Mouse (Mus musculus): ENCODE measurements around the gene Ctf1. TPM values are rescaled to one million over a fixed set of nuclear protein-coding genes. Genes with fewer than 3 reads are reported as not detected.

Gene Ctf1
- polyA plus RNA-seq, 1 experiment: 6.4 TPM

- H3K4me3 ChIP-seq (replicated peaks; ENCODE audit: insufficient read depth, low read depth, low read length): no peak overlapping the region
- H3K27me3 ChIP-seq (ENCODE audit: control insufficient read depth, insufficient read depth, low read length): no peaks in the 10 kb centered on the region
- WGBS: 79% methylated on average over 17 of the region's 17 CpGs
- H3K4me1 ChIP-seq (ENCODE audit: control insufficient read depth, insufficient read depth, low read length): no peaks in the 10 kb centered on the region
- no peak overlapping the region for H3K27ac ChIP-seq (ENCODE audit: insufficient read depth, low read length)
- no peak for TF ChIP-seq POLR2A (IDR thresholded peaks at IDR 0.05; ENCODE audit: borderline replicate concordance, insufficient read depth, low read length)
- no peak for TF ChIP-seq CTCF (IDR thresholded peaks at IDR 0.05; ENCODE audit: borderline replicate concordance, insufficient read depth, low read depth, low read length)
- DNase-seq: no peak
These were observed 54.5 kb downstream of the Ctf1 start for GRCm38 (mm10) chr7:127766851-127767609.

Other genes starting within 250 kb of the Ctf1 start
- 35.5 and 37.2 TPM in 2 replicates for gene Fbrs, start 233.5 kb upstream of the Ctf1 start, polyA plus RNA-seq (2012; rRNA removed)
- 32.2 and 36.2 TPM in 2 replicates for gene Srcap, start 200.8 kb upstream of the Ctf1 start, polyA plus RNA-seq (2012; rRNA removed)
- 18.6 and 19.5 TPM in 2 replicates for gene Gm42715, start 193.2 kb upstream of the Ctf1 start, polyA plus RNA-seq (2012; rRNA removed)
- gene Tmem265, start 151.3 kb upstream of the Ctf1 start, polyA plus RNA-seq (2012; rRNA removed): not detected in 2 replicates
- gene Phkg2, start 139.4 kb upstream of the Ctf1 start, polyA plus RNA-seq (2012; rRNA removed): 159 and 161 TPM in 2 replicates
- gene Ccdc189, start 124.1 kb upstream of the Ctf1 start, polyA plus RNA-seq (2012; rRNA removed): 10.1 and 12.2 TPM in 2 replicates
- gene Rnf40, start 124.0 kb upstream of the Ctf1 start, polyA plus RNA-seq (2012; rRNA removed): 53.7 and 56.2 TPM in 2 replicates
- 22.4 and 22.7 TPM in 2 replicates for gene Zfp629, start 96.9 kb upstream of the Ctf1 start, polyA plus RNA-seq (2012; rRNA removed)
- gene Bcl7c, start 3.8 kb upstream of the Ctf1 start, polyA plus RNA-seq (2012; rRNA removed): 33.3 and 36.1 TPM in 2 replicates
- gene Ctf2, start 19.4 kb downstream of the Ctf1 start, polyA plus RNA-seq (2012; rRNA removed): not detected in 2 replicates
- 35.2 and 37.8 TPM in 2 replicates for gene Fbxl19, start 31.8 kb downstream of the Ctf1 start, polyA plus RNA-seq (2012; rRNA removed)
- gene Orai3, start 57.1 kb downstream of the Ctf1 start, polyA plus RNA-seq (2012; rRNA removed): 24.1 and 26.1 TPM in 2 replicates
- 23.1 and 25.5 TPM in 2 replicates for gene Setd1a, start 63.9 kb downstream of the Ctf1 start, polyA plus RNA-seq (2012; rRNA removed)
- 0.46 and 0.47 TPM in 2 replicates for gene Gm49388, start 72.9 kb downstream of the Ctf1 start, polyA plus RNA-seq (2012; rRNA removed)
- gene Hsd3b7, start 87.9 kb downstream of the Ctf1 start, polyA plus RNA-seq (2012; rRNA removed): 30.4 and 39.6 TPM in 2 replicates
- gene Stx4a, start 111.6 kb downstream of the Ctf1 start, polyA plus RNA-seq (2012; rRNA removed): 127 and 153 TPM in 2 replicates
- 452 and 453 TPM in 2 replicates for gene Stx1b, start 111.8 kb downstream of the Ctf1 start, polyA plus RNA-seq (2012; rRNA removed)
- gene Zfp646, start 163.5 kb downstream of the Ctf1 start, polyA plus RNA-seq (2012; rRNA removed): 17.8 and 18.8 TPM in 2 replicates
- 10.9 TPM in 2 replicates for gene Zfp668, start 164.1 kb downstream of the Ctf1 start, polyA plus RNA-seq (2012; rRNA removed)
- gene Prss53, start 178.2 kb downstream of the Ctf1 start, polyA plus RNA-seq (2012; rRNA removed): 5.3 and 6.3 TPM in 2 replicates
- gene Gm21974, start 182.7 kb downstream of the Ctf1 start, polyA plus RNA-seq (2012; rRNA removed): not detected in 2 replicates
- 61.5 and 63.1 TPM in 2 replicates for gene Vkorc1, start 182.9 kb downstream of the Ctf1 start, polyA plus RNA-seq (2012; rRNA removed)
- 69.7 and 71.5 TPM in 2 replicates for gene Bckdk, start 191.3 kb downstream of the Ctf1 start, polyA plus RNA-seq (2012; rRNA removed)
- 49.1 and 50.0 TPM in 2 replicates for gene Kat8, start 199.8 kb downstream of the Ctf1 start, polyA plus RNA-seq (2012; rRNA removed)
- 0.06 and 0.08 TPM in 2 replicates for gene Prss8, start 217.4 kb downstream of the Ctf1 start, polyA plus RNA-seq (2012; rRNA removed)
- 15.9 and 18.9 TPM in 2 replicates for gene Prss36, start 234.0 kb downstream of the Ctf1 start, polyA plus RNA-seq (2012; rRNA removed)